8 mouse cellular contexts compared by ENCODE assay signal in genomic region chr1:34439961-34440630, GRCm38 (mm10). TPM values are rescaled to one million over a fixed set of nuclear protein-coding genes. Genes with fewer than 3 reads are reported as not detected.
DNase-seq lines count a peak whose midpoint lies in the region; ATAC-seq and TF ChIP-seq lines count a peak whose summit lies in the region.

No protein-coding gene starts in this region.

- TF ChIP-seq POLR2A in cortical plate, adult 2 months (IDR thresholded peaks at IDR 0.05; ENCODE audit: extremely low read depth, insufficient read depth, low read length): no peak

- H3K4me1 ChIP-seq in heart, embryonic 10.5 days: peaks cover 11% of the 10 kb centered on the region; the same call in 1 of the 2 replicates
- H3K4me1 ChIP-seq in cortical plate, adult 2 months (ENCODE audit: control insufficient read depth, insufficient read depth, low read length): no peaks in the 10 kb centered on the region
- peaks cover 29% of the 10 kb centered on the region for H3K4me1 ChIP-seq in midbrain, embryonic 15.5 days

- H3K36me3 ChIP-seq in heart, embryonic 10.5 days: peaks cover 46% of the 10 kb centered on the region
- peaks cover 25% of the 10 kb centered on the region for H3K36me3 ChIP-seq in midbrain, embryonic 15.5 days (replicated peaks)

- intact Hi-C loops in heart, postnatal 14 days (cut with DNase I): loop anchor here (5.0 kb wide), 1 partner anchor 162 kb away; no protein-coding TSS in a partner anchor

- H3K9ac ChIP-seq in midbrain, embryonic 15.5 days: peak overlapping the region; percentile 57

- DNase-seq in heart, embryonic 10.5 days (ENCODE audit: low spot score): no peak
- DNase-seq in heart, postnatal 14 days: no peak
- DNase-seq in B cell, adult 2 months: peak; percentile 54
- DNase-seq in layer of hippocampus, postnatal 25 days (ENCODE audit: extremely low spot score in 1 of 2, low spot score in 1 of 2): no peak
- DNase-seq in embryo, embryonic 10.5 days (ENCODE audit: low spot score): no peak

- 0 out of 2 replicates have a peak, but pooled peaks have one; percentile 18 for TF ChIP-seq CTCF in cortical plate, adult 2 months (IDR thresholded peaks at IDR 0.05; ENCODE audit: extremely low read depth, insufficient read depth, low read length)

- H3K4me2 ChIP-seq in midbrain, embryonic 15.5 days: peak overlapping the region; percentile 78

- ATAC-seq in inflammation-experienced regulatory T-cells, adult 6 months: peak; percentile 16
- peak; percentile 51 for ATAC-seq in midbrain, embryonic 15.5 days (replicated peaks)

- H3K27me3 ChIP-seq in heart, embryonic 10.5 days (ENCODE audit: insufficient read depth, poor library complexity, severe bottlenecking): no peaks in the 10 kb centered on the region
- no peaks in the 10 kb centered on the region for H3K27me3 ChIP-seq in midbrain, embryonic 15.5 days (replicated peaks)

- no peaks in the 10 kb centered on the region for H3K9me3 ChIP-seq in heart, embryonic 10.5 days
- H3K9me3 ChIP-seq in midbrain, embryonic 15.5 days: no peaks in the 10 kb centered on the region

- WGBS in heart, embryonic 10.5 days: 6% methylated on average over 31 of the region's 31 CpGs
- WGBS in midbrain, embryonic 15.5 days: 9% methylated on average over 31 of the region's 31 CpGs

- peak overlapping the region; percentile 91 for H3K4me3 ChIP-seq in heart, embryonic 10.5 days
- peak overlapping the region; percentile 58 for H3K4me3 ChIP-seq in cortical plate, adult 2 months (ENCODE audit: insufficient read depth, low read length)
- peak overlapping the region; percentile 76 for H3K4me3 ChIP-seq in midbrain, embryonic 15.5 days

- H3K27ac ChIP-seq in heart, embryonic 10.5 days: peak overlapping the region; percentile 92
- no peak overlapping the region for H3K27ac ChIP-seq in cortical plate, adult 2 months (ENCODE audit: insufficient read depth, low read length)
- peak overlapping the region; percentile 76 for H3K27ac ChIP-seq in midbrain, embryonic 15.5 days

RNA-seq across cellular contexts. Expression of gene Imp4, which starts 0.4 kb away (rescaled TPM):
- 97.6 and 113 TPM in 2 replicates for polyA plus RNA-seq in heart, embryonic 10.5 days (2016; fragmentation: Nextera tagmentation; extraction: Ambion mirVana)
- total RNA-seq in heart, postnatal 14 days (2021): 10 to 100 TPM; 28.5 to 30.0 TPM
- 24.1 and 25.8 TPM in 2 replicates for polyA plus RNA-seq in cortical plate, adult 2 months (2012; rRNA removed)
- 100 to 1,000 TPM in 2 of 3 experiments, 10 to 100 TPM in 1; 97.9 to 160 (median 117) TPM for polyA plus RNA-seq in inflammation-experienced regulatory T-cells, adult 6 months (2017; shearing (Covaris generic))
- polyA plus RNA-seq in midbrain, embryonic 15.5 days (2015; fragmentation: Nextera tagmentation; extraction: Ambion mirVana): 54.3 and 54.7 TPM in 2 replicates
- 10 to 100 TPM; 31.4 to 35.8 TPM for total RNA-seq in layer of hippocampus, postnatal 25 days (2021)

RNA-seq across cellular contexts. Expression of gene Ccdc115, which starts 0.6 kb away (rescaled TPM):
- polyA plus RNA-seq in heart, embryonic 10.5 days (2016; fragmentation: Nextera tagmentation; extraction: Ambion mirVana): 52.5 and 60.2 TPM in 2 replicates
- total RNA-seq in heart, postnatal 14 days (2021): 10 to 100 TPM; 14.1 to 15.0 TPM
- 29.5 and 30.3 TPM in 2 replicates for polyA plus RNA-seq in cortical plate, adult 2 months (2012; rRNA removed)
- polyA plus RNA-seq in inflammation-experienced regulatory T-cells, adult 6 months (2017; shearing (Covaris generic)): 10 to 100 TPM; 31.8 to 43.9 (median 37.2) TPM
- polyA plus RNA-seq in midbrain, embryonic 15.5 days (2015; fragmentation: Nextera tagmentation; extraction: Ambion mirVana): 70.6 and 71.2 TPM in 2 replicates
- 10 to 100 TPM; 17.6 to 18.4 TPM for total RNA-seq in layer of hippocampus, postnatal 25 days (2021)

RNA-seq across cellular contexts. Expression of gene Ptpn18, which starts 19.5 kb away (rescaled TPM):
- 8.1 and 9.1 TPM in 2 replicates for polyA plus RNA-seq in heart, embryonic 10.5 days (2016; fragmentation: Nextera tagmentation; extraction: Ambion mirVana)
- total RNA-seq in heart, postnatal 14 days (2021): 1 to 10 TPM; 7.2 to 7.5 TPM
- 8.4 and 8.5 TPM in 2 replicates for polyA plus RNA-seq in cortical plate, adult 2 months (2012; rRNA removed)
- 100 to 1,000 TPM; 161 to 189 (median 165) TPM for polyA plus RNA-seq in inflammation-experienced regulatory T-cells, adult 6 months (2017; shearing (Covaris generic))
- 4.8 and 7.1 TPM in 2 replicates for polyA plus RNA-seq in midbrain, embryonic 15.5 days (2015; fragmentation: Nextera tagmentation; extraction: Ambion mirVana)
- total RNA-seq in layer of hippocampus, postnatal 25 days (2021): 1 to 10 TPM; 4.3 to 5.6 TPM

RNA-seq across cellular contexts. Expression of gene Prss39, which starts 58.1 kb away (rescaled TPM):
- not detected in 2 replicates for polyA plus RNA-seq in heart, embryonic 10.5 days (2016; fragmentation: Nextera tagmentation; extraction: Ambion mirVana)
- not detected for total RNA-seq in heart, postnatal 14 days (2021)
- not detected in 2 replicates for polyA plus RNA-seq in cortical plate, adult 2 months (2012; rRNA removed)
- polyA plus RNA-seq in inflammation-experienced regulatory T-cells, adult 6 months (2017; shearing (Covaris generic)): not detected
- polyA plus RNA-seq in midbrain, embryonic 15.5 days (2015; fragmentation: Nextera tagmentation; extraction: Ambion mirVana): not detected in 2 replicates
- not detected for total RNA-seq in layer of hippocampus, postnatal 25 days (2021)

Comparison
In these comparisons a context has a peak if more than half of its experiments do, and no peak if none do; other contexts are left out.
1. DNase-seq: peak in B cell, adult 2 months (2 of 2); none in heart, embryonic 10.5 days (single experiment), heart, postnatal 14 days (0 of 2), layer of hippocampus, postnatal 25 days (0 of 2) and embryo, embryonic 10.5 days (single experiment).
2. RNA of gene Ptpn18, which starts 19.5 kb away (polyA plus RNA-seq): 161 to 189 TPM in inflammation-experienced regulatory T-cells, adult 6 months; 8.4 to 8.5 TPM in cortical plate, adult 2 months, 8.1 to 9.1 TPM in heart, embryonic 10.5 days and 4.8 to 7.1 TPM in midbrain, embryonic 15.5 days; every median in the first group is over 10 times any median in the second.
3. Peak in every context shown above with its lines, with median percentiles within 50 percentile points of each other: H3K4me3 ChIP-seq.